Comparison of ENCODE assay signal across 12 mouse cellular contexts in genomic region chr6:122795254-122795935, GRCm38 (mm10). TPM values are rescaled to one million over a fixed set of nuclear protein-coding genes. Genes with fewer than 3 reads are reported as not detected.
DNase-seq lines count a peak whose midpoint lies in the region; ATAC-seq and TF ChIP-seq lines count a peak whose summit lies in the region.
"Had no signal": no experiment of that assay in that cellular context is flagged by ENCODE, and none has a peak within 500 bp of the region (broad histone marks: within the 10 kb centered on the region; RNA-seq: fewer than 3 reads in every experiment).

No protein-coding gene starts in this region.

- no peaks in the 10 kb centered on the region for H3K27me3 ChIP-seq in heart, embryonic 10.5 days (ENCODE audit: insufficient read depth, poor library complexity, severe bottlenecking)
- no peaks in the 10 kb centered on the region for H3K27me3 ChIP-seq in midbrain, postnatal 0 days (ENCODE audit: insufficient read depth, low read length)
- H3K27me3 ChIP-seq in midbrain, embryonic 15.5 days (replicated peaks), result no peaks in the 10 kb centered on the region
- H3K27me3 ChIP-seq in limb, embryonic 14.5 days (ENCODE audit: control insufficient read depth, insufficient read depth, low read length), result no peaks in the 10 kb centered on the region
- H3K27me3 ChIP-seq: forebrain, embryonic 15.5 days had no signal

- no peaks in the 10 kb centered on the region for H3K9me3 ChIP-seq in heart, embryonic 10.5 days
- H3K9me3 ChIP-seq in midbrain, postnatal 0 days (ENCODE audit: low read length), result no peaks in the 10 kb centered on the region
- no peaks in the 10 kb centered on the region for H3K9me3 ChIP-seq in midbrain, embryonic 15.5 days
- H3K9me3 ChIP-seq in limb, embryonic 14.5 days (ENCODE audit: control insufficient read depth, low read length), result no peaks in the 10 kb centered on the region
- H3K9me3 ChIP-seq: forebrain, embryonic 15.5 days had no signal

- H3K27ac ChIP-seq in heart, embryonic 10.5 days, result no peak overlapping the region
- no peak overlapping the region for H3K27ac ChIP-seq in midbrain, postnatal 0 days (ENCODE audit: low read depth, low read length)
- H3K27ac ChIP-seq in midbrain, embryonic 15.5 days, result no peak overlapping the region
- no peak overlapping the region for H3K27ac ChIP-seq in limb, embryonic 14.5 days (replicated peaks; ENCODE audit: low read depth, low read length)
- H3K27ac ChIP-seq: forebrain, embryonic 15.5 days had no signal

- ATAC-seq in midbrain, postnatal 0 days (ENCODE audit: low FRiP score), result no peak
- no peak for ATAC-seq in midbrain, embryonic 15.5 days (replicated peaks)
- peak; percentile 53; the same call in 1 of the 2 replicates for ATAC-seq in limb, embryonic 14.5 days (ENCODE audit: low FRiP score, low read depth)
- ATAC-seq: forebrain, embryonic 15.5 days; intestine, postnatal 0 days; lung, postnatal 0 days had no signal

- H3K36me3 ChIP-seq in heart, embryonic 10.5 days, result no peaks in the 10 kb centered on the region
- peaks cover 5% of the 10 kb centered on the region; the same call in 1 of the 2 replicates for H3K36me3 ChIP-seq in midbrain, postnatal 0 days (ENCODE audit: insufficient read depth, low read length)
- no peaks in the 10 kb centered on the region for H3K36me3 ChIP-seq in midbrain, embryonic 15.5 days (replicated peaks)
- H3K36me3 ChIP-seq in limb, embryonic 14.5 days (ENCODE audit: control insufficient read depth, insufficient read depth, low read length), result no peaks in the 10 kb centered on the region
- H3K36me3 ChIP-seq: forebrain, embryonic 15.5 days had no signal

- WGBS in heart, embryonic 10.5 days, result 80% methylated on average over 8 of the region's 8 CpGs
- 65% methylated on average over 8 of the region's 8 CpGs for WGBS in midbrain, postnatal 0 days
- 74% methylated on average over 8 of the region's 8 CpGs for WGBS in midbrain, embryonic 15.5 days
- 47% methylated on average over 8 of the region's 8 CpGs for WGBS in limb, embryonic 14.5 days

- TF ChIP-seq POLR2A in limb, embryonic 14.5 days (IDR thresholded peaks at IDR 0.05; ENCODE audit: borderline replicate concordance, extremely low read depth, insufficient read depth, insufficient read length), result no peak

- no peak overlapping the region for H3K9ac ChIP-seq in midbrain, postnatal 0 days (replicated peaks; ENCODE audit: low read length, poor library complexity, severe bottlenecking)
- H3K9ac ChIP-seq in midbrain, embryonic 15.5 days, result no peak overlapping the region
- H3K9ac ChIP-seq in limb, embryonic 14.5 days (ENCODE audit: low read depth, low read length, severe bottlenecking), result no peak overlapping the region
- H3K9ac ChIP-seq: forebrain, embryonic 15.5 days had no signal

- DNase-seq in heart, adult 18-20 months, result peak; percentile 38 to 65
- no peak for DNase-seq in heart, embryonic 10.5 days (ENCODE audit: low spot score)
- DNase-seq in midbrain, postnatal 0 days (ENCODE audit: low spot score), result peak; percentile 55
- DNase-seq in adrenal gland, postnatal 25 days, result peak; percentile 43
- peak; percentile 42 for DNase-seq in limb, embryonic 14.5 days (ENCODE audit: low spot score)
- DNase-seq in spleen, postnatal 14 days (ENCODE audit: low spot score in 2 of 2), result no peak
- DNase-seq in kidney, postnatal 4 days, result no peak
- DNase-seq: thymus, postnatal 14 days had no signal

- TF ChIP-seq CTCF in midbrain, postnatal 0 days (IDR thresholded peaks at IDR 0.05), result no peak

- H3K4me3 ChIP-seq in heart, embryonic 10.5 days, result no peak overlapping the region
- H3K4me3 ChIP-seq in midbrain, postnatal 0 days (ENCODE audit: low read depth, low read length), result no peak overlapping the region
- no peak overlapping the region for H3K4me3 ChIP-seq in midbrain, embryonic 15.5 days
- H3K4me3 ChIP-seq in limb, embryonic 14.5 days (replicated peaks; ENCODE audit: low read length), result no peak overlapping the region
- H3K4me3 ChIP-seq: forebrain, embryonic 15.5 days had no signal

- H3K4me1 ChIP-seq in heart, embryonic 10.5 days, result no peaks in the 10 kb centered on the region
- no peaks in the 10 kb centered on the region for H3K4me1 ChIP-seq in midbrain, postnatal 0 days (ENCODE audit: insufficient read depth, low read length)
- no peaks in the 10 kb centered on the region for H3K4me1 ChIP-seq in midbrain, embryonic 15.5 days
- H3K4me1 ChIP-seq in limb, embryonic 14.5 days (ENCODE audit: control insufficient read depth, insufficient read depth, low read length), result no peaks in the 10 kb centered on the region
- H3K4me1 ChIP-seq: forebrain, embryonic 15.5 days had no signal

- no peak overlapping the region for H3K4me2 ChIP-seq in midbrain, postnatal 0 days (ENCODE audit: low read depth, low read length, poor library complexity, severe bottlenecking)
- no peak overlapping the region for H3K4me2 ChIP-seq in midbrain, embryonic 15.5 days
- no peak overlapping the region for H3K4me2 ChIP-seq in limb, embryonic 14.5 days (replicated peaks; ENCODE audit: low read depth, low read length, severe bottlenecking)
- H3K4me2 ChIP-seq: forebrain, embryonic 15.5 days had no signal

RNA-seq across cellular contexts. Expression of gene Slc2a3, which starts 6.0 kb away (rescaled TPM):
- total RNA-seq in heart, adult 18-20 months (2021), result 1 to 10 TPM; 2.7 to 3.5 TPM
- polyA plus RNA-seq in heart, embryonic 10.5 days (2016; fragmentation: Nextera tagmentation; extraction: Ambion mirVana), result 55.8 and 85.3 TPM in 2 replicates
- total RNA-seq in midbrain, postnatal 0 days (2014; rRNA removed), result 96.0 and 129 TPM in 2 replicates
- polyA plus RNA-seq in midbrain, postnatal 0 days (2015; fragmentation: Nextera tagmentation; extraction: Ambion mirVana), result 48.4 and 50.1 TPM in 2 replicates
- polyA plus RNA-seq in midbrain, embryonic 15.5 days (2015; fragmentation: Nextera tagmentation; extraction: Ambion mirVana), result 34.6 and 36.8 TPM in 2 replicates
- 4.8 and 7.9 TPM in 2 replicates for total RNA-seq in adrenal gland, postnatal 25 days (2021)
- 46.5 and 48.2 TPM in 2 replicates for polyA plus RNA-seq in limb, embryonic 14.5 days (2012; rRNA removed)
- polyA plus RNA-seq in limb, embryonic 14.5 days (2014; fragmentation: Nextera tagmentation; extraction: Ambion mirVana), result 71.6 and 78.8 TPM in 2 replicates

RNA-seq across cellular contexts. Expression of gene Foxj2, which starts 24.3 kb away (rescaled TPM):
- total RNA-seq in heart, adult 18-20 months (2021), result 10 to 100 TPM; 31.7 to 33.5 TPM
- polyA plus RNA-seq in heart, embryonic 10.5 days (2016; fragmentation: Nextera tagmentation; extraction: Ambion mirVana), result 4.8 and 4.9 TPM in 2 replicates
- total RNA-seq in midbrain, postnatal 0 days (2014; rRNA removed), result 24.4 and 27.2 TPM in 2 replicates
- 8.6 and 8.8 TPM in 2 replicates for polyA plus RNA-seq in midbrain, postnatal 0 days (2015; fragmentation: Nextera tagmentation; extraction: Ambion mirVana)
- polyA plus RNA-seq in midbrain, embryonic 15.5 days (2015; fragmentation: Nextera tagmentation; extraction: Ambion mirVana), result 8.3 and 9.1 TPM in 2 replicates
- total RNA-seq in adrenal gland, postnatal 25 days (2021), result 22.0 and 22.8 TPM in 2 replicates
- 13.4 and 15.1 TPM in 2 replicates for polyA plus RNA-seq in limb, embryonic 14.5 days (2012; rRNA removed)
- 9.3 and 11.8 TPM in 2 replicates for polyA plus RNA-seq in limb, embryonic 14.5 days (2014; fragmentation: Nextera tagmentation; extraction: Ambion mirVana)

Comparison
In these comparisons a context has a peak if more than half of its experiments do, and no peak if none do; other contexts are left out.
1. DNase-seq: peak in heart, adult 18-20 months (2 of 2), midbrain, postnatal 0 days (single experiment), adrenal gland, postnatal 25 days (single experiment) and limb, embryonic 14.5 days (single experiment); none in heart, embryonic 10.5 days (single experiment), spleen, postnatal 14 days (0 of 2) and kidney, postnatal 4 days (0 of 2).